Mouse (Mus musculus) cerebellum, adult 8-10 months (tissue): ENCODE measurements around the gene Ccdc85a.
"Not testable (repeated sequence)": the region's sequence is repeated elsewhere in the genome, so short reads cannot be mapped to it uniquely, and the experiment has no call there.

Experiments
- DNase-seq: peaks from one replicate; pipeline ENCODE4 v3.0.0; 2022

Ccdc85a gene

DNA sequence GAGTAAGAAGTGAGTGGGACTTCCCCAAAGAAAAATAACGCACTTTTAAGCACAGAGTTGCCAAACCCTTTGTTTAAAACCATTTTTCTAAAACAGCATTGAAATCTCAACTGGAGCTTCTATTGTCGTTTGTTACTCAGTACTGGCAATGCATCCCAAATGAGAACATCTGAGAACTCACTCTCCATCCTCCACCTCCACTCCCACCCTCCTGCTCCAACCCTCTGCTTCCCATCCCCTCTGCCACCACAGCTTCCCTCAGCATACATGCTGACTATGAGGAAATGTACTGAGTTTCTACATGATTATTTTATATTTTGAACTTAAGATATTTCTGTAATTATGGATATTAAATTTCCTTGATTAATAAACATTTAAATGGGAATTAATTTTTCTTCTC is 168.3 kb downstream of the Ccdc85a start:
- no peak for DNase-seq

DNA sequence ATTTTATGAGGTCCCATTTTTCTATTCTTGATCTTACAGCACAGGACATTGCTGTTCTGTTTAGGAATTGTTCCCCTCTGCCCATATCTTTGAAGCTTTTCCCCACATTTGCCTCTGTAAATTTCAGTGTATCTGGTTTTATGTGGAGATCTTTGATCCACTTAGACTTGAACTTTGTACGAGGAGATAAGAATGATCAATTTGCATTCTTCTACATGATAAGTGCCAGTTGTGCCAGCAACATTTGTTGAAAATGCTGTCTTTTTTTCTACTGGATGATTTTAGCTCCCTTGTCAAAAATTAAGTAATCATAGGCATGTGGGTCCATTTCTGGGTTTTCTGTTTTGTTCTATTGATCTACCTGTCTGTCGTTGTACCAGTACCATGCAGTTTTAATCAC is 174.2 kb downstream of the Ccdc85a start:
- DNase-seq: not testable (repeated sequence)

DNA sequence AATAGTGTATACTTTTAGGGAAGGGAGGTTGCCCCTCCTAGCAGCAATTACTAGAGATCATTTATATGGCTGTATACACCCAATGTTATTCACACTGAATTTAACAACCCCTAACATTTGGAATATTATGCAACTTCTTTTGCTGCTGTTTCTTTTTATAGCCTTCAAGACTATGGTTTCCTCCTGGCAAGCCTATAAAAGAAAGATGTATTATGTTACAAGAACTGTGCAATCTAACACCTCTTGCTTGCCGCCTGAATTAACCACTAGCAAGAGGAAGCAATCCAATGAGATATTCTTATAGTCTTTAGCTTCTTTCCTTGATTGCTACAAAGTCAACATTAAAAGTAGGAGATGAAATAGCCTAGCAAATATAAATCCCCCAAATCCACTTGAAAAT is 187.0 kb downstream of the Ccdc85a start:
- no peak for DNase-seq

- no peak for DNase-seq
Measured at GRCm38 (mm10) chr11:28375891-28376290, 208.2 kb downstream of the Ccdc85a start.

DNA sequence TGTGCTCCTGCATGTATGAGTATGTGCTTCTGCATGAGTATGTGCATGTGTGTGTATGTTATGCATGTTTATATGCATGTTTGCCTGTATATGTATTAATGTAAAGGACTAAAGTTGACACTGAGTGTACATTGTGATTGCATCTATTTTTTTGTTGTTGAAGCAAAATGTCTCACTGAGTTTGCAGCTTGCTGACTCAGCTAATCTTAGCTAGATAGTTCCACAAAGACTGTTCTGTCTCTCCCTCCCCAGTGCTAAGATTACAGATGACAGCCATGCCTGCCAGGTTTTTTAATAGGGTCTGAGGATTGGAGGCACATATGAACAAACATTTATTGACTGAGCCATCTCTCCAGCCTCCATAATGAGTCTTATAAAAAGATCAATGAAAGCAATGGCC is 209.5 kb downstream of the Ccdc85a start:
- DNase-seq: no peak

DNA sequence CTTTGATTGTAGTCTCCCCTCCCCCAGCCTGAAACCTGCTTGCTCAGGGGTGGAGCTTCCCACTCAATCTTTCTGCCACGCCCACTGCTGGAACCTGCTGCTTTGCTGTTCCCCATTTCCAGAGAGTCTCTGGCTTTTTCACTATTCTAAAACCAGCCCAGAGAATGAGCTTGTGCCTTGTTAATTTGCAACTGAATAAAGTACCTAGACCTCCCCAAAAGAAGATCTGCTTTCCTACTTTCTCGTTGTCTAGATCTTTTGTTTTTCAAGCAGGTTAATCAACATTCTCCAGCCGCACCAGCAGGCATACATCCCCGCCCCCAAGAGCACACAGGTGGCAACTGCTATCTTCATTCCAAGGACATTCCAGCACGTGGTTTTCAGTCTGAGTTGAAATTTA is 212.7 kb downstream of the Ccdc85a start:
- DNase-seq: not testable (repeated sequence)

GRCm38 (mm10) chr11:28365929-28366244 is 218.2 kb downstream of the Ccdc85a start:
- no peak for DNase-seq

GRCm38 (mm10) chr11:28365209-28365928 is 218.8 kb downstream of the Ccdc85a start:
- peak; percentile 11 for DNase-seq

- DNase-seq: no peak
Measured at GRCm38 (mm10) chr11:28343465-28343864, 240.7 kb downstream of the Ccdc85a start.

- no peak for DNase-seq
Measured at GRCm38 (mm10) chr11:28341887-28342286, 242.2 kb downstream of the Ccdc85a start.

GRCm38 (mm10) chr11:28339224-28340150 is 244.6 kb downstream of the Ccdc85a start, which contains the start of gene Gm6685:
TSS of gene Gm6685 (minus strand) at chr11:28339867.
- DNase-seq: not testable (repeated sequence)
